In genomic region chr1:88798473-88798872, GRCm38 (mm10) we compare ENCODE assay signal across 11 mouse cellular contexts.
"Had no signal": no experiment of that assay in that cellular context is flagged by ENCODE, and none has a peak within 500 bp of the region (broad histone marks: within the 10 kb centered on the region; RNA-seq: fewer than 3 reads in every experiment).

No protein-coding gene starts in this region.

- H3K4me1 ChIP-seq: limb, embryonic 13.5 days had no signal

- H3K4me2 ChIP-seq: intestine, embryonic 15.5 days; kidney, embryonic 15.5 days; limb, embryonic 13.5 days; neural tube, embryonic 15.5 days had no signal

- H3K4me3 ChIP-seq: intestine, embryonic 15.5 days; kidney, embryonic 15.5 days; limb, embryonic 13.5 days; neural tube, embryonic 15.5 days had no signal

- H3K36me3 ChIP-seq: intestine, embryonic 15.5 days; kidney, embryonic 15.5 days; limb, embryonic 13.5 days; neural tube, embryonic 15.5 days had no signal

- ATAC-seq: intestine, embryonic 15.5 days had no signal

- H3K27me3 ChIP-seq: intestine, embryonic 15.5 days; kidney, embryonic 15.5 days; limb, embryonic 13.5 days; neural tube, embryonic 15.5 days had no signal

- H3K27ac ChIP-seq: intestine, embryonic 15.5 days; kidney, embryonic 15.5 days; limb, embryonic 13.5 days; liver, embryonic 14.5 days; neural tube, embryonic 15.5 days had no signal

- H3K9me3 ChIP-seq: intestine, embryonic 15.5 days; kidney, embryonic 15.5 days; limb, embryonic 13.5 days; neural tube, embryonic 15.5 days had no signal

- DNase-seq: kidney, adult 2 months; kidney, postnatal 14 days; left cerebral cortex, postnatal 4 days; lung, adult 18-20 months; right cerebral cortex, adult 18-20 months; thymus, postnatal 4 days had no signal

- H3K9ac ChIP-seq: intestine, embryonic 15.5 days; kidney, embryonic 15.5 days; limb, embryonic 13.5 days; liver, embryonic 14.5 days; neural tube, embryonic 15.5 days had no signal
